Mouse (Mus musculus) midbrain, embryonic 11.5 days (tissue): Measurements from ENCODE around the gene Trim21. TPM values are rescaled to one million over a fixed set of nuclear protein-coding genes. Genes with fewer than 3 reads are reported as not detected.
A peak's percentile ranks its signal among the peaks of the same experiment; 100 is the strongest.

ENCODE experiments used
- ATAC-seq: fragments of 200-750 bp; cut with Nextera tagmentation; 2 replicates; pipeline ENCODE4 v1.8.0; 2017; ENCODE audit warnings: moderate TSS enrichment, moderate library complexity; ENCODE audit not compliant: low FRiP score
- DNase-seq: peaks from one replicate; pipeline ENCODE4 v3.0.0; 2015; ENCODE audit warnings: low spot score; ENCODE audit errors: missing footprints
- H3K27ac ChIP-seq: fragments of 300-500 bp; sonication (generic); 2 replicates; pipeline ENCODE4 v1.5.1; 2014; ENCODE audit warnings: low read depth, low read length
- H3K27me3 ChIP-seq: fragments of 300-500 bp; sonication (generic); 2 replicates; pipeline ENCODE4 v1.6.1; 2014; ENCODE audit warnings: mild to moderate bottlenecking, low read length, moderate library complexity, mixed read lengths; ENCODE audit not compliant: control insufficient read depth, insufficient read depth
- H3K36me3 ChIP-seq: fragments of 300-500 bp; sonication (generic); 2 replicates; pipeline ENCODE4 v1.6.1; 2014; ENCODE audit warnings: mild to moderate bottlenecking, low read length, moderate library complexity, mixed read lengths; ENCODE audit not compliant: control insufficient read depth, insufficient read depth
- H3K4me1 ChIP-seq: fragments of 300-500 bp; sonication (generic); 2 replicates; pipeline ENCODE4 v1.6.1; 2014; ENCODE audit warnings: low read length; ENCODE audit not compliant: control insufficient read depth, insufficient read depth
- H3K4me2 ChIP-seq: fragments of 300-500 bp; sonication (generic); 2 replicates; pipeline ENCODE4 v1.6.1; 2014; ENCODE audit warnings: mild to moderate bottlenecking, moderate library complexity
- H3K4me3 ChIP-seq: fragments of 300-500 bp; sonication (generic); 2 replicates; pipeline ENCODE4 v1.5.1; 2014; ENCODE audit warnings: low read depth, low read length
- H3K9ac ChIP-seq: fragments of 300-500 bp; sonication (generic); 2 replicates; pipeline ENCODE4 v1.6.1; 2014; ENCODE audit warnings: low read length
- H3K9me3 ChIP-seq: fragments of 300-500 bp; sonication (generic); 2 replicates; pipeline ENCODE4 v1.6.1; 2016; ENCODE audit warnings: low read length; ENCODE audit not compliant: control insufficient read depth
- WGBS: fragments of 180-500 bp; shearing (Covaris S2); extraction: QIAGEN DNeasy Blood & Tissue Kit; methylation state at CpG from one replicate; pipeline ENCODE4 v1.1.7; 2014; 5-methylcytosine and 5-hydroxymethylcytosine counted together
- polyA plus RNA-seq: library from polyadenylated mRNA; unstranded; fragments of >200 nt; fragmentation: Nextera tagmentation; extraction: Ambion mirVana; gene quantifications from 2 replicates; pipeline ENCODE4 v1.2.1, GENCODE M21; 2014

Trim21 gene
- polyA plus RNA-seq, 1 experiment from 2014 or later = 0.42 TPM

- Histone ChIP-seq H3K4me2 (no peak within 1 kb of the TSS), H3K27ac (no peak within 1 kb of the TSS), H3K4me1 (no peaks in the 10 kb centered on the region), H3K9ac (no peak within 1 kb of the TSS), H3K4me3 (no peak within 1 kb of the TSS), H3K27me3 (no peaks in the 10 kb centered on the region), H3K36me3 (no peaks in the 10 kb centered on the region), H3K9me3 (no peaks in the 10 kb centered on the region)
- no peak for ATAC-seq
- DNase-seq = no peak
- 89% methylated on average over 3 of the region's 3 CpGs for WGBS
These were observed 15.7 kb downstream of the Trim21 start, which contains the start of gene Olfr549 for GRCm38 (mm10) chr7:102549570-102549969. TSS of gene Olfr549 (plus strand) at chr7:102549870.

GRCm38 (mm10) chr7:102541251-102541650 lies 24.0 kb downstream of the Trim21 start:
- Histone ChIP-seq H3K27me3 (no peaks in the 10 kb centered on the region), H3K4me2 (no peak overlapping the region), H3K9me3 (no peaks in the 10 kb centered on the region), H3K27ac (no peak overlapping the region), H3K4me3 (no peak overlapping the region), H3K36me3 (no peaks in the 10 kb centered on the region), H3K4me1 (no peaks in the 10 kb centered on the region), H3K9ac (no peak overlapping the region)
- ATAC-seq (no peak), DNase-seq (peak; percentile 60)
- 58% methylated on average over 3 of the region's 3 CpGs for WGBS

- Histone ChIP-seq H3K4me3 (no peak within 1 kb of the TSS), H3K4me2 (no peak within 1 kb of the TSS), H3K27me3 (no peaks in the 10 kb centered on the region), H3K36me3 (no peaks in the 10 kb centered on the region), H3K4me1 (no peaks in the 10 kb centered on the region), H3K9ac (no peak within 1 kb of the TSS), H3K9me3 (no peaks in the 10 kb centered on the region), H3K27ac (no peak within 1 kb of the TSS)
- peak; percentile 71 for DNase-seq
- WGBS = 86% methylated on average over 2 of the region's 2 CpGs
- ATAC-seq = no peak
These were observed 24.7 kb downstream of the Trim21 start, which contains the start of gene Olfr548-ps1 for GRCm38 (mm10) chr7:102540596-102540995. TSS of gene Olfr548-ps1 (plus strand) at chr7:102540896.

- no peak for DNase-seq
- H3K27me3 ChIP-seq = no peaks in the 10 kb centered on the region
- H3K4me1 ChIP-seq = no peaks in the 10 kb centered on the region
- H3K9ac ChIP-seq = no peak within 1 kb of the TSS
- no peak within 1 kb of the TSS for H3K4me3 ChIP-seq
- no peak for ATAC-seq
- no peak within 1 kb of the TSS for H3K27ac ChIP-seq
- H3K4me2 ChIP-seq = no peak within 1 kb of the TSS
- WGBS = 96% methylated on average over 1 of the region's 1 CpGs
- H3K36me3 ChIP-seq = no peaks in the 10 kb centered on the region
- no peaks in the 10 kb centered on the region for H3K9me3 ChIP-seq
These were observed 30.8 kb downstream of the Trim21 start, which contains the start of gene Olfr547 for GRCm38 (mm10) chr7:102534449-102534848. TSS of gene Olfr547 (plus strand) at chr7:102534749.

- Histone ChIP-seq H3K27me3 (no peaks in the 10 kb centered on the region), H3K9ac (no peak overlapping the region), H3K27ac (no peak overlapping the region), H3K36me3 (no peaks in the 10 kb centered on the region), H3K4me3 (no peak overlapping the region), H3K4me1 (no peaks in the 10 kb centered on the region), H3K4me2 (no peak overlapping the region), H3K9me3 (no peaks in the 10 kb centered on the region)
- WGBS = 76% methylated on average over 1 of the region's 1 CpGs
- ATAC-seq = no peak
- peak; percentile 10 for DNase-seq
These were observed 36.2 kb downstream of the Trim21 start for GRCm38 (mm10) chr7:102529052-102529451.

GRCm38 (mm10) chr7:102517051-102517335 lies 48.3 kb downstream of the Trim21 start:
- Histone ChIP-seq H3K36me3 (no peaks in the 10 kb centered on the region), H3K27me3 (peaks cover 6% of the 10 kb centered on the region; the same call in 1 of the 2 replicates), H3K27ac (no peak overlapping the region), H3K4me3 (no peak overlapping the region), H3K4me2 (no peak overlapping the region), H3K4me1 (no peaks in the 10 kb centered on the region), H3K9ac (no peak overlapping the region), H3K9me3 (no peaks in the 10 kb centered on the region)
- WGBS = 87% methylated on average over 2 of the region's 2 CpGs
- ATAC-seq (no peak), DNase-seq (no peak)

GRCm38 (mm10) chr7:102516261-102517050 lies 48.8 kb downstream of the Trim21 start:
- Histone ChIP-seq H3K4me2 (no peak overlapping the region), H3K4me1 (no peaks in the 10 kb centered on the region), H3K27me3 (peaks cover 6% of the 10 kb centered on the region; the same call in 1 of the 2 replicates), H3K36me3 (no peaks in the 10 kb centered on the region), H3K4me3 (no peak overlapping the region), H3K27ac (no peak overlapping the region), H3K9ac (no peak overlapping the region), H3K9me3 (no peaks in the 10 kb centered on the region)
- DNase-seq (no peak), ATAC-seq (no peak)
- 84% methylated on average over 10 of the region's 10 CpGs for WGBS

- H3K4me2 ChIP-seq = no peak overlapping the region
- peaks cover 6% of the 10 kb centered on the region; the same call in 1 of the 2 replicates for H3K27me3 ChIP-seq
- no peaks in the 10 kb centered on the region for H3K4me1 ChIP-seq
- no peak overlapping the region for H3K27ac ChIP-seq
- H3K9ac ChIP-seq = no peak overlapping the region
- DNase-seq = no peak
- H3K9me3 ChIP-seq = no peaks in the 10 kb centered on the region
- H3K4me3 ChIP-seq = no peak overlapping the region
- 77% methylated on average over 4 of the region's 4 CpGs for WGBS
- no peak for ATAC-seq
- H3K36me3 ChIP-seq = no peaks in the 10 kb centered on the region
These were observed 51.1 kb downstream of the Trim21 start for GRCm38 (mm10) chr7:102514144-102514543.

- Histone ChIP-seq H3K4me3 (peak overlapping the region; percentile 45), H3K27me3 (peaks cover 6% of the 10 kb centered on the region; the same call in 1 of the 2 replicates), H3K4me2 (peak overlapping the region; percentile 82), H3K9ac (peak overlapping the region; percentile 77), H3K27ac (no peak overlapping the region), H3K4me1 (no peaks in the 10 kb centered on the region), H3K9me3 (no peaks in the 10 kb centered on the region), H3K36me3 (no peaks in the 10 kb centered on the region)
- under 1% methylated on average over 54 of the region's 54 CpGs for WGBS
- peak; percentile 100 for DNase-seq
- peak; percentile 96 for ATAC-seq
These were observed 52.4 kb downstream of the Trim21 start for GRCm38 (mm10) chr7:102512814-102513435.
